Mouse (Mus musculus): ENCODE results near the gene Hsf2.

Gene Hsf2

GRCm38 (mm10) chr10:57485908-57486541 is at the start of gene Hsf2:
TSS of gene Hsf2 (plus strand) at chr10:57486385.
- DNase-seq (ENCODE audit: low spot score), result peak; percentile 95

- no peak for DNase-seq (ENCODE audit: low spot score)
Measured at GRCm38 (mm10) chr10:57437898-57438297, 48.3 kb upstream of the Hsf2 start.

GRCm38 (mm10) chr10:57441049-57441448 is 45.1 kb upstream of the Hsf2 start:
- no peak for DNase-seq (ENCODE audit: low spot score)

GRCm38 (mm10) chr10:57444392-57444791 is 41.8 kb upstream of the Hsf2 start:
- no peak for DNase-seq (ENCODE audit: low spot score)

GRCm38 (mm10) chr10:57445655-57446054 is 40.5 kb upstream of the Hsf2 start:
- DNase-seq (ENCODE audit: low spot score), result no peak

GRCm38 (mm10) chr10:57447657-57448050 is 38.5 kb upstream of the Hsf2 start:
- DNase-seq (ENCODE audit: low spot score), result no peak

- DNase-seq (ENCODE audit: low spot score), result peak; percentile 62
Measured at GRCm38 (mm10) chr10:57448051-57448716, 38.0 kb upstream of the Hsf2 start.

- peak; percentile 34 for DNase-seq (ENCODE audit: low spot score)
Measured at GRCm38 (mm10) chr10:57463298-57463697, 22.9 kb upstream of the Hsf2 start.

GRCm38 (mm10) chr10:57465768-57466167 is 20.4 kb upstream of the Hsf2 start:
- DNase-seq (ENCODE audit: low spot score), result no peak

GRCm38 (mm10) chr10:57477121-57477843 is 8.9 kb upstream of the Hsf2 start:
- no peak for DNase-seq (ENCODE audit: low spot score)

GRCm38 (mm10) chr10:57481717-57482116 is 4.5 kb upstream of the Hsf2 start:
- DNase-seq (ENCODE audit: low spot score), result no peak

GRCm38 (mm10) chr10:57484741-57485140 is 1.4 kb upstream of the Hsf2 start:
- no peak for DNase-seq (ENCODE audit: low spot score)

GRCm38 (mm10) chr10:57486542-57487071 is 422 bp downstream of the Hsf2 start:
- no peak for DNase-seq (ENCODE audit: low spot score)

GRCm38 (mm10) chr10:57487201-57487600 is 1.0 kb downstream of the Hsf2 start:
- DNase-seq (ENCODE audit: low spot score), result no peak

- no peak for DNase-seq (ENCODE audit: low spot score)
Measured at GRCm38 (mm10) chr10:57488591-57488990, 2.4 kb downstream of the Hsf2 start.

GRCm38 (mm10) chr10:57492050-57492449 is 5.9 kb downstream of the Hsf2 start:
- DNase-seq (ENCODE audit: low spot score), result no peak

GRCm38 (mm10) chr10:57499414-57500156 is 13.4 kb downstream of the Hsf2 start:
- DNase-seq (ENCODE audit: low spot score), result no peak

GRCm38 (mm10) chr10:57514616-57515015 is 28.4 kb downstream of the Hsf2 start:
- DNase-seq (ENCODE audit: low spot score), result no peak

GRCm38 (mm10) chr10:57515278-57515677 is 29.1 kb downstream of the Hsf2 start:
- no peak for DNase-seq (ENCODE audit: low spot score)

GRCm38 (mm10) chr10:57526469-57526868 is 40.3 kb downstream of the Hsf2 start:
- DNase-seq (ENCODE audit: low spot score), result no peak

GRCm38 (mm10) chr10:57531076-57531475 is 44.9 kb downstream of the Hsf2 start:
- no peak for DNase-seq (ENCODE audit: low spot score)

GRCm38 (mm10) chr10:57531616-57532217 is 45.5 kb downstream of the Hsf2 start:
- no peak for DNase-seq (ENCODE audit: low spot score)
